Mouse (Mus musculus) bone marrow, adult 2 months (tissue): ENCODE measurements around the gene Apol8. TPM values are rescaled to one million over a fixed set of nuclear protein-coding genes. Genes with fewer than 3 reads are reported as not detected.
"Not testable (repeated sequence)": the region's sequence is repeated elsewhere in the genome, so short reads cannot be mapped to it uniquely, and the experiment has no call there.

Source experiments
- H3K27ac ChIP-seq: fragments of 200-500 bp; 2 replicates; pipeline ENCODE4 v1.5.1; 2012; ENCODE audit warnings: low read depth, mild to moderate bottlenecking, control low read depth, inconsistent platforms, low read length; ENCODE audit not compliant: control insufficient read depth, poor library complexity, insufficient read depth
- H3K4me1 ChIP-seq: fragments of 200-500 bp; 2 replicates; pipeline ENCODE4 v1.6.1; 2011; ENCODE audit warnings: low read length; ENCODE audit not compliant: control insufficient read depth, insufficient read depth
- H3K4me3 ChIP-seq: fragments of 200-500 bp; replicated peaks from 2 replicates; pipeline ENCODE3; 2011; ENCODE audit warnings: mild to moderate bottlenecking, low read depth, low read length, control low read depth; ENCODE audit not compliant: control insufficient read depth
- CTCF ChIP-seq: fragments of 200-500 bp; IDR thresholded peaks from 2 replicates; pipeline ENCODE4 v1.5.1; 2011; ENCODE audit warnings: low read length, control low read depth; ENCODE audit not compliant: control insufficient read depth, insufficient read depth
- POLR2A ChIP-seq: fragments of 200-500 bp; IDR thresholded peaks from 2 replicates; pipeline ENCODE4 v1.6.1; 2011; ENCODE audit warnings: low read depth, mild to moderate bottlenecking, control low read depth, low read length, borderline replicate concordance; ENCODE audit not compliant: control insufficient read depth
- WGBS: fragments of 180-500 bp; shearing (Covaris S2); methylation state at CpG from one replicate; pipeline ENCODE4 v1.1.7; 2018; 5-methylcytosine and 5-hydroxymethylcytosine counted together
- polyA plus RNA-seq: library from polyadenylated mRNA; stranded (reverse); fragments of >200 nt; gene quantifications from 2 replicates; pipeline ENCODE4 v1.2.4, GENCODE M21; 2011; ENCODE audit warnings: low replicate concordance; ENCODE audit not compliant: missing spikeins, insufficient read depth, insufficient read length

The Apol8 gene
- polyA plus RNA-seq, 1 experiment: 47.8 TPM

GRCm38 (mm10) chr15:77755132-77755531 lies 1.7 kb downstream of the Apol8 start:
- peaks cover 1% of the 10 kb centered on the region; the same call in 1 of the 2 replicates for H3K4me1 ChIP-seq
- no peak for TF ChIP-seq CTCF
- TF ChIP-seq POLR2A: no peak
- H3K4me3 ChIP-seq: peak overlapping the region; percentile 70
- H3K27ac ChIP-seq: 0 out of 2 replicates have a peak overlapping the region, but pooled peaks have one; percentile 7
- 53% methylated on average over 2 of the region's 2 CpGs for WGBS

- Histone ChIP-seq H3K4me3 (no peak overlapping the region), H3K27ac (no peak overlapping the region), H3K4me1 (peaks cover 1% of the 10 kb centered on the region; the same call in 1 of the 2 replicates)
- no peak for TF ChIP-seq POLR2A
- no peak for TF ChIP-seq CTCF
- 56% methylated on average over 11 of the region's 11 CpGs for WGBS
These were observed 4.4 kb downstream of the Apol8 start for GRCm38 (mm10) chr15:77752443-77752842.

GRCm38 (mm10) chr15:77750461-77750860 lies 6.3 kb downstream of the Apol8 start:
- TF ChIP-seq POLR2A: no peak
- TF ChIP-seq CTCF: peak; percentile 54
- no peak overlapping the region for H3K4me3 ChIP-seq
- H3K4me1 ChIP-seq: no peaks in the 10 kb centered on the region; the same call in 1 of the 2 replicates
- no peak overlapping the region for H3K27ac ChIP-seq
- WGBS: 49% methylated on average over 1 of the region's 1 CpGs

GRCm38 (mm10) chr15:77749717-77750116 lies 7.1 kb downstream of the Apol8 start:
- no peak for TF ChIP-seq CTCF
- TF ChIP-seq POLR2A: no peak
- Histone ChIP-seq H3K27ac (no peak overlapping the region), H3K4me3 (no peak overlapping the region), H3K4me1 (no peaks in the 10 kb centered on the region)
- WGBS: 97% methylated on average over 10 of the region's 10 CpGs

GRCm38 (mm10) chr15:77748414-77748813 lies 8.4 kb downstream of the Apol8 start:
- no peak overlapping the region for H3K4me3 ChIP-seq
- WGBS: 91% methylated on average over 3 of the region's 3 CpGs
- no peak overlapping the region for H3K27ac ChIP-seq
- H3K4me1 ChIP-seq: no peaks in the 10 kb centered on the region
- TF ChIP-seq CTCF: no peak
- no peak for TF ChIP-seq POLR2A

- TF ChIP-seq CTCF (no peak), POLR2A (no peak)
- no peak overlapping the region for H3K4me3 ChIP-seq
- H3K4me1 ChIP-seq: no peaks in the 10 kb centered on the region
- H3K27ac ChIP-seq: no peak overlapping the region
- 100% methylated on average over 1 of the region's 1 CpGs for WGBS
These were observed 10.5 kb downstream of the Apol8 start for GRCm38 (mm10) chr15:77746326-77746725.

GRCm38 (mm10) chr15:77745081-77745480 lies 11.7 kb downstream of the Apol8 start:
- no peaks in the 10 kb centered on the region for H3K4me1 ChIP-seq
- TF ChIP-seq POLR2A (no peak), CTCF (no peak)
- H3K4me3 ChIP-seq: no peak overlapping the region
- no peak overlapping the region for H3K27ac ChIP-seq

- H3K4me3 ChIP-seq: no peak overlapping the region
- 58% methylated on average over 5 of the region's 5 CpGs for WGBS
- H3K4me1 ChIP-seq: no peaks in the 10 kb centered on the region
- no peak overlapping the region for H3K27ac ChIP-seq
- TF ChIP-seq POLR2A: no peak
- TF ChIP-seq CTCF: no peak
These were observed 12.2 kb downstream of the Apol8 start for GRCm38 (mm10) chr15:77744632-77745031.

- WGBS: 85% methylated on average over 6 of the region's 6 CpGs
- not testable (repeated sequence) for H3K4me1 ChIP-seq, H3K4me3 ChIP-seq, H3K27ac ChIP-seq
These were observed 15.2 kb downstream of the Apol8 start for GRCm38 (mm10) chr15:77741556-77741955.
